Mouse (Mus musculus) liver, embryonic 14.5 days (tissue): ENCODE measurements around the gene Akr1c18.

Source experiments
- CTCF ChIP-seq: IDR thresholded peaks from 2 replicates; pipeline ENCODE4 v1.5.1; 2016; ENCODE audit warnings: antibody characterized with exemption, low read depth, control low read depth
- EP300 ChIP-seq: IDR thresholded peaks from 2 replicates; pipeline ENCODE4 v1.6.1; 2016; ENCODE audit warnings: antibody characterized with exemption, low read depth

DNA sequence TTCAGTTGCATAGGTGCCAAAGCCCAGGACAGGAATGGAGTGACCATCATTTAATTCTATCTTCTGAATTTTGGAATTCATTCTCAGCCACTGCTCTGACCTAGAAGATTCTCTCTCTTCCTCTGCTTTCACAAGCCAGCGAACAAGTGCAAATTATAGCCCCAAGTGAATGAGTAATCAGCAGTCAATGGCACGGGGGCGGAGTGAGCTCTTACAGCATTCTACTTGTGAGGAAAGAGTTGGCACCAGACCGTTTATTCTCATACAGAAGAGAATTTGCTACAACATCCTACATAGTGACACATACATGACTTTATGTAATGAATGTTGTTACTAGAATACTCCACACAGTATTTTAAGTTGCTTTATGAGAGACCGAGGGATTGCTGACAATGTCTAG lies at the start of gene Akr1c18:
- TF ChIP-seq CTCF (no peak), EP300 (no peak)
